Mouse (Mus musculus) left cerebral cortex, postnatal 14 days (tissue): ENCODE data around the gene Vwc2l. TPM values are rescaled to one million over a fixed set of nuclear protein-coding genes. Genes with fewer than 3 reads are reported as not detected.
A peak's percentile ranks its signal among the peaks of the same experiment; 100 is the strongest.

Experiments used
- DNase-seq, 2 experiments: peaks; one replicate each; pipeline ENCODE4 v3.0.0; 2021 to 2022; ENCODE audit warnings: low spot score in 2 of 2, mixed read lengths in 1 of 2
- intact Hi-C: fragments of 180-260 bp; cut with DNase I; formaldehyde crosslinking; loops from one replicate; pipeline ENCODE4 v1.15.1; 2025
- long read RNA-seq, 2 experiments: library from polyadenylated mRNA; stranded (forward); transcript quantifications; one replicate each; pipeline ENCODE4 v2.0.0; 2021
- total RNA-seq, 2 experiments: library from RNA; stranded (reverse); gene quantifications; 2 replicates each; pipeline ENCODE4 v1.2.3; 2021

Vwc2l gene
- total RNA-seq: 10 to 100 TPM; 11.4 to 16.1 TPM
- long read RNA-seq, experiment 1, full-length matches to known transcripts: 3 of 4 reads
- long read RNA-seq, experiment 1, partial matches to known transcripts: 0 of 4 reads
- long read RNA-seq, experiment 1, other reads (novel, unspliced or antisense): 1 of 4 reads
- long read RNA-seq, experiment 2, full-length matches to known transcripts: 2 of 4 reads
- long read RNA-seq, experiment 2, partial matches to known transcripts: 0 of 4 reads
- long read RNA-seq, experiment 2, other reads (novel, unspliced or antisense): 2 of 4 reads

DNA sequence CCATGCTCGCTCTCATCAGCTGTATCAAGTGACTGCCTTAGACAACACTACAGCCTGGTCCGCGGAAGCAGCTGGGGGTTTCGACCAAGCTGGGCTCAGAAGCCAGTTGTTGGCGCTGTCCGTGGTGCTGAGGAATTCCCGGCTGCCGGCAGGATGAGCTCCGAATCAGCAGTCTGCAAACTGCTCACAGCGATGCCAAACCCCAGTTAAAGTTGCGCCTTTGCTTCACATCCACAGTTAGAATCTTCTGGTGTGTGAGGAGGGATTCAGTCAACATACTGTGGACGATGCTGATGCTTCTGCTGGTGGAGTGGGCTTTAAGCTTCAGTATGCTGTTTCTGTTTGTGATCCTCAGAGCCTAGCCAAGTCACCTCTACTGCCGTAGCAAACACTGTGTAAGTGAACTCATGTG is at the start of gene Vwc2l:
TSS of gene Vwc2l (plus strand) at position 61 of the 412 bp plus-strand sequence.
- intact Hi-C loops: no loop called here
- peak; percentile 60 to 62 for DNase-seq

DNA sequence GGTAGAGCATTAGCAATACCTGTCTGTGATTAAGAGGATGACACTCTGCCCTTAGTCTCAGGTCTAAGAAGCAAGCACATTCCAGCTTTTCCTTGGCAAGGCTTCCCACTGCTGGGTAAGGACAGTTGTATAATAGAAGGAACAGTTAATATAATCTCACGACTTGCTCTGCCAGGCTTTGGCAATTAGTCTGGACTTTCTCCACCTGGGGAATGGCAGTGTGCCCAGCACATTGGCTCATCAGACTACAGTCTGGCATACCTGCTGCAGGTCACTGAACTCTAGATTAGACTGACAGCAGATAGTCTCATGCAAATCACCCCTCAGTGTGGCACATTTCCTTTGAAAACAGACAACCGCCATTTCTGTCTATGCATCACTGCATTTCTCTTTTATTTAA is 33.0 kb upstream of the Vwc2l start:
- intact Hi-C loops: no loop called here
- DNase-seq: no peak

DNA sequence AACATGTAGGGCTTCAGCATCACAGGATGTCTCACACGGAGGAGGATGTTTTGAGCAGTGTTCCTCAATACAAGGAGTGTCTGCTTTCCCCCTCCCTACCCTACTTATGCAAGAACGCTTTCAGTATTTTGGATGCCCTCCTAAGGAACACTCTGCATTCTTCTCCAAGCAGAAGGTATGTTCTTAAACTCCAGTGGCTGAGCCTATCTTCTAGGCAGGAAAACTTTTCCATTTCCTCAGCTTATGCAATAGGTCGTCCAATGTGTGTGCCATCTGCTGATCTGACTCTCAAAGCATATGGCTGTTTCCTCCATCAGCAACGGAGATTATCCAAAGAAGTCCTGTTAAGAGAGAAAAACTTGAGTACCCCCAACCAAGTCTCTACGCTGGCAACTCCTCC is 25.2 kb upstream of the Vwc2l start:
- intact Hi-C loops: no loop called here
- no peak for DNase-seq

DNA sequence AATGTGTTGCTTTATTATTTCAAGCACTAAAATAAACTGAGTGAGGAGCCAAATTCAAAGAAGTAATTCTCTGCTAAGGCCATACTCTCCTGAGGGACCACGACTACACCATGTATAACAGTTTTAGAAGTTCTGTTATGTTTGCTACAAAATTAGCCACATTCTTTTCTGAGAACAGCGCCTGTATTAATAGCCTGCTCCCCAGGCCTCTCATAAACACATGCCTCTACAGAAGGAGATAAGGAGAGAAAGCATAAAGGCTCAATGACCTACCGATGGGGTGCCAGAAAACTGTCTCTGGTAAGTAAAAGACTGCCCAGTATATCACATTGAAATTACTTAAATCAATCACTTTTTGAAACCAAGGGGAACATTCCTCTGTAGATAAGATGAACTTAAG is 21.6 kb upstream of the Vwc2l start:
- DNase-seq: no peak
- intact Hi-C loops: no loop called here

DNA sequence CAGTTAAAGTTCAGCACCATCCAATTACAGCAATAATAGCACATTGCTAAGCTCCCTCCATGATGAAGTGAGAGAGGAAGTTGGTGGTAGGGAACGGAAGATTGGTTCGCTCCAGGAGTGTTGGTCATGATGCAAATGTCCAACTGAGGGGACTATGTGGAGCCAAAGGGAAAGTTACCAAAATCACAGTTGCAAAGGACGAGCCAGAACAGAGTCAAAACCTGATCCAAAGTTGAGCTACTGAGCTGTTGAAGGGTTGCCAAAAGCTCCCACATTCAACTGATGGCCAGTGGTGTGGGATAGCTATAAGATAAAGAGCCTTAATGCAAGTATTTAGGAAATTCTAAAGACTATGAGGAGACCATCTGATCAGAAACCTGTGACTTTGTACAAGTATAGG is 19.7 kb upstream of the Vwc2l start:
- no peak for DNase-seq
- intact Hi-C loops: no loop called here

DNA sequence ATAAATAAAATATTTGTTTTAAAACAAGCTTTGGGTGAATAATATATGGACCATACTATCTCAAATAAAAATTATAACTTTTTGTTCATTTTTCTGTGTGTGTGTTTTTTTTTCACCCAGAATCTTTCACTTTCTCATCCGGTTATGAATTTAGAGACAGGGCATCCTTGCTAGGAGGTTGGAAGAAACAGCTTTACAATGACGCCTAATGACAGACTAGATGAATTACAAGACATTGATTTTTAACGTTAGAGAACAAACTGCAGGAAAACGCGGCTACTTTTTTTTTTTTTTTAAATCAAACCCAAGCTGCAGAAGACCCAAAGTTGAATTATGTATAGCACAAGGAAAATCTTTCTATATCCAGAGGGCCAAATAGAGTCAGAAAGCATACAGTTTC is 470 bp upstream of the Vwc2l start:
- no peak for DNase-seq
- intact Hi-C loops: no loop called here

DNA sequence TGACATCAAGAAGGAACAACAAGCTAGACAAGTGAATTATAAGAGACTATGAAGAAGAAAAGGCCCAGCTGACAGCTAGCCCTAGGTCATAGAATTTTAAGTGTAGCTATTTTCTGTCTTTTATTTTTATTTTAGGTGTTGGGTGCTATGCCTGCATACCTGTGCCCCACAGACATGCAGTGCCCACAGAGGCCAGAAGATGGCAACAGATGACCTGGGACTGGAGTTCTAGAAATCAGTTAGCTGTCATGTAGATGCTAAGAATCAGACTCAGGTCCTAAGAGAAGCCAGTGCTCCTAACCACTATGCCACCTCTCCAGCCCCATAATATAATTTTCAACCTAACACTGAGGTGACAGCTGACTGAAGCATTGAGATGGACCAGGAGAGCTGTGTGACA is 61.6 kb downstream of the Vwc2l start:
- intact Hi-C loops: no loop called here
- DNase-seq: no peak

DNA sequence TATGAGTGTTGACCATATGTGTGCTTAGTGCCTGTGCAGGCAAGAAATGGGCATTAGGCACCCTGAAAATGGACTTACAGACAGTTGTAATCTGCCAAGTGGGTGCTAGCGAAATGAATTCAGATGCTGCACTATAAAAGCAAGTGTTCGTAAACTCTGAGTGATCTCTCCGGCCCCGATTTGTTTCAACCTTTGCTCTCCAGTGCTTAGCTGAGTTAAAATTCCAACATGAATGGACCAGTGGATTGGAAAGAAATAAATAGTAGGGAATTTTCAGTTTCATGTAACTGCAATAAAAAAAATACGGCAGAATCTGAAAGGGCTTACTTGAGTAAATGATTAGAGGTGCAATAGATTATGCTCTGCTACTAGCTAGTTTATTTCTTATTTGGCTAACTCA is 66.1 kb downstream of the Vwc2l start:
- no peak for DNase-seq
- intact Hi-C loops: no loop called here

DNA sequence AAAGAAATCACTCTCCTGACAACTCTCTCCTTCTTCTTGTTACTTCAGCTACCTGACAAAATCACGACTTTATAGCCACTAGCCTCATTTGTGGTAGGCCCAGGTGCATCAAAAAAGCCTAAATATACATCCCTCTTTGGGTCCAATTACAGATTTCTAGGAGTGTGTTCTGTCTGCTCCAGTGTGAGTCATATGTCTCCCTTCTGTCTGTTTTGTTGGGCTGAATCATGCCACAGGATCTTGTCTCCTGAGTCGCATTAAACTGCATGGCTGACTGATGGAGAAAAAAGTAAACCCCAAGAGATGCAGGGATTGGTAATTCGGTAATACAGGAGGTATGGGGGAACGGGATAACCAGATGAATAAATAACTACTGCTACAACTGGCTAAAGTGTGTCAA is 69.6 kb downstream of the Vwc2l start:
- no peak for DNase-seq
- intact Hi-C loops: no loop called here

DNA sequence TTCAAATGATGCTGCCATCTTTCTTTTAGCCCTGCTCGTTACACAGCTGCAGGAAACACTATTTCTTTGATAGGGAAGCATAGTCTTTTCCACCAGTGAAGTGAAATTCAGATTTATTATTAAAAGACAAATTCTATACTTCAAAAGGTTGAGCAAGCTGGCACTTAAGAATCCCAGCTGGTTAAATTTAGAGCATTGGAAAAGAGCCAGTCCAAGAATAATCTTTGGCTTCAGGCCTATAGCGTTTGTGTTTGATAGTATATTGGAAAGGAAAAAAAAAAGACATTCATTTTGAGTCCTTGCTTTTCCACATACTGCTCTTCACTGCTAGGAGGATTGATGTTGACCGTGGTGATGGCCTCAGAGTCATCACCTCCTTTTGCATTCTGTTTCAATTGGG is 77.9 kb downstream of the Vwc2l start:
- intact Hi-C loops: no loop called here
- peak in 1 of 2 experiments; percentile 23 for DNase-seq

DNA sequence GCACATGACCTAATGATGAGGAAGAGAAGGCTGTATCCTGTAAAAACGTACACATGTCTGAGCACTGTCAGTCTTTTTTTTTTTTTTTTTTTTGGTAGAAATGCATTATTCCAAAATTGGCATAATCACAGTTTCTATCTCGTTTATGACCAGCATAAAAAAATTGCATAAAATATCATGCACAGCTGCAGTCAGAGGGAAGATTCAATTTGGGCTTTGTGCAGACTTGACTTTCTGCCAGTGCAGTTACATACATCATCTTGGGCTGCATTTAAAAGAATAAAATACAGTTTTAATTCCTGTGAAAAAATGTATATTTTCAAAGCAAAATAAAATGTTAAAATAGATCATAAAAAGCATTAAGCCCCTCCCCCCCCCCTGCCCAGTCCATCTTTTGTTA is 97.6 kb downstream of the Vwc2l start:
- no peak for DNase-seq
- intact Hi-C loops: no loop called here

DNA sequence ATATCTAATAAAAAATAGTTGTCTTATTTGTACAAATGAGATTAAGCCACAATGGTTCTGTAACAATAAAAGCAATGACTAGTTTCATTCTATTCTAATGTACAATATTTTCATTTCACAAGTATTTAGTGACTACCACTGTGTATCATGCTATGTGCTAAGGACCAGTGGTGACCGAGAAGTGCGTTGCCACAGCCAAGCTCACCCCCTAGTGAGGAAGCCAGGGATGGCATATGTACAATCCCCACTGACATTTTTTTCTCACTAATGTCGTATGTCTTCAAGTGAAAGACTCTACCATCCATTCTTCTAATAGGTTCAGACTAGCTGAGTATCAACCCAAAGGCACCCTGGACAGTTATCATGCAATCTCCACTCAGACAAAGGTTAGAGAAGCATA is 107.7 kb downstream of the Vwc2l start:
- intact Hi-C loops: no loop called here
- no peak for DNase-seq

DNA sequence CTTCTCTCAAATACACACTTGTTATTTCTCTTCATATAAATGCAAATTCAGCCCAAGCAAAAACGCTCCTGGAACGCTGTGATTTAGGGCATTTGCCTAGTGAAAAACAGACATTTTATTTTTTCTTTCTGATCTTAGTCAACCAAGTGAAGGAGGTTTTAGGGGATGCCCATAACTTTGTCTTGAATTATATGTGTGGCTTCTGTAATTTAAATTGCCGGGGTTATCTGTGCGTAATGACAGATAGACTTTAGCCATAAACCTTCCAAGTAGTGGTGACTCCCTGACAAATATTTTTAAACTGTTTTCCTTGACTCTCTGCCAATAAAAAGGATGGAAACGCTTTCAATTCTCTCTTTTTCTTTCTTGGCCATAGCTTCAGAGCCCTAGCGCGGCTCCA is 116.7 kb downstream of the Vwc2l start:
- no peak for DNase-seq
- intact Hi-C loops: no loop called here

DNA sequence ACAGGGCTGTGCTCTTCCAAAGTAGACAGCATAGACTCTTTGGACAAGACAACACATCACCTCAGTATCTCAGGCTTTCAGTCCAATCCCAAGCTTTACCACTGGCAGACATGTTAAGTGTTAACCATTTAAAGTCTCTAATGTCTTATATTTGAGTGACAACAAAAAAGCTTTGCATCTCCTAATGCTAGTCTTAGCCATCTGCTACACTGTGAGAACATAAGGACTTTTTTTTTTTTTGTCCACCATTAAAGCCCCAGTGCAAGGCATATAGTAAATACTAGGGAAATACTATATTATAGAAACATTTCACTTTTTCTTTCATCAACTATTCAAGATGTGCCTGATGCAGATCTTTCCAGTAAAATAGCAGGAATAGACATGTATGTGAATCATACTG is 119.8 kb downstream of the Vwc2l start:
- no peak for DNase-seq
- intact Hi-C loops: no loop called here

DNA sequence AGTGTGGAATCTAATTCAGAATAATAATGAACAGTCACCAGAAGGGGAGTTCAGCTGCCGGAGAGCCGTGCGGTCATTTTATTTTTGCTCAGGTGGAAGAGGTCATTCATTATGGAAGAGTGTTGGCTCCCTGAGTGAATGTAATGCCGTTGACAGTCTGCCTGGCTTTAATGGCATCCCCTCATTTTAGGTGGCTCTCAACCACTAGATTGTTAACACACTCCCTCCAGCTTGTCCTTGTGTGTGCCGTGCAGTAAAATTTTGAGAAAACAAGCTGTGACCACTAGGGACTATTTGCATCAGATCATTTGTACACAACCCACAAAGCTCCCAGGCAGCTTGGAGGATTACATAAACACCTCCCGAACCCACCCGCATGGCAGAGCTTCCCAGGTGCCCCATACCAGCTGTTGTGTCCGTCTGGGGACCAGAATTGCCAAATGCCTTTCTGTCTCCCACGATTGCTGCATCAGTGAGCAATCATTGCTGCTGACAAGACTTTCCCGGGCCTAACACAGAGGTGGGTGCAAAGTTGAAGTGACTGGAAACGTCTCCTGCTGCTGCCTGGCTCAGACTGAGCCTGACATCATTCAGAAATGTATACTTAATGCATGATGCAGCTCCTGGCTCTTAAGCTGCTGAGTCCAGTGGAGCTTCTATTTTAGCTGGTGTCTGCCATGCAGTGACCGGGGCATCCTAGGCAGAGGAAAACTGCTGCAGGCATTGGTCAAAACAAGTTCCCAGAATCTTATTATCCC is 126.3 kb downstream of the Vwc2l start:
- intact Hi-C loops: no loop called here
- DNase-seq: no peak

DNA sequence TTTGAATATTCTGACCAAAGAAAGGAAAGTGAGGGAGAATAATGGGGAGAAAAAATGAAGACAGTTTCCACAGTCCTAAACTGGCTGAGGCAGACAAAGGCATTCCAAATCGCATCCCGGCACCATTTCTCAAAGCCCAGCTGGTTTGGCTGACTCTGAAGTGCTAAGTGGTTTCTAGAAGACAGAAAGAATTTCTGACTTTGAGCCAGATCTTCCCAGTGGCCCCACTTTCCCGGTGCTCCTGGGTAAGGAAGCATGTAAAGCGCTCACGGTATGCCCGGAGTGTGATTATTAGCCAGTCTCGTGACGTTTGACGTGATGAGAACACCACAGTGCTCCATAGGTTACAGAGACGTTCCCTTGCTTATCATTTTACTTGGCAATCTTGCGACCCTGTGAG is 127.9 kb downstream of the Vwc2l start:
- no peak for DNase-seq
- intact Hi-C loops: no loop called here

DNA sequence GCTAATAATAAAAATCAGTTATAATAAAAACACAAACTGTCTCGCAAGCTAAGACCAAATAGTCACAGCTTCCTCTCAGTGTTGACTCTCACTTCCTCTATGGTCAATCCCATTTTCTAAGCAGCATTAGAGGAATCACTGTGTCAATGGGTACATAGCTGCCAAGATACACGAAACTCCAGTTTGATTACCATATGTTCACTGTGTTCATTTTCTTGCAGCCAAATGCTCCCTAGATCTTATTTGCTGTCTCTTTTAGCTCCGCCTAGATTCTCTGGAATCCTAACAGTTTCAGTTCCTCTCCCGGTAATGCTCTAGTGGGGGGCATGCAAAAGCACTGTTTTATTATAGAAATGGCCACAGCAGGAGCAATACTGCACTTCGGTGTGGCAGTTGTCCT is 130.4 kb downstream of the Vwc2l start:
- no peak for DNase-seq
- intact Hi-C loops: no loop called here

DNA sequence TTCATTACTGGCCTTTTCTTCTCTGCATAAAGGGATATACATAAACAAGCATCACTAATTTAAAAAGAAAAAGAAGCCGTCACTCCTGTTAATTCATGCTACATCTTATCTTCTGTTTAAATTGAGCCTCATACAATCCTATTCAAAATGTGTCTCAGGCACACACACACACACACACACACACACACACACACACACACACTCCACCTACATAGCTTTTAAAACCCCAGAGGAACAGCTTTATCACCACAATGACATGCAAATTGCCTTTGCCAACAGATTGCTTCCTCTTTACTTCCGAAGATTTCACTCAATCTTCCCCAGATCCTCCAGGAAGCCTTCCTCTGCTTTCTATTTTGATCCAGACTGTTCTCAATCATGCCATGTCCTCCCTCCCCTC is 136.2 kb downstream of the Vwc2l start:
- peak; percentile 40 to 59 for DNase-seq

DNA sequence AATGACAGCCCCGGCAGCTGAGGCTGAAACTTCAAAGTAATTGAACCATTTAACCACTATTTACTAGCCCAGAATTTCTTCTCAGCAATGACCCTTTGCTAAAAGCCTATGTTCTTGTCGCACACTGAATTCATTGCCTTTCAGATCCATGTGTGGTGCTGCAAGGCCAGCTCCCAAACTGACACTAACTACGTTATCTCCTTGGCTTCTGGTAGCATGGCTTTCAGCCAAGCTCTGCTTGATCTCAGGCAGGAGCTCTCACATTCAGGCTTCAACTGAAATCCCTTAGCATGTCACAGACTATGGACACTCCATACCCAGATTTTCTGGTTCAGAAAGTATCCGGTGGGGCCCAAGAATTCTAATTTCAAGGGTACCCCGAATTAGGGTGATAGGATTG is 140.6 kb downstream of the Vwc2l start:
- no peak for DNase-seq
- intact Hi-C loops: no loop called here

More for the DNA sequence above, 136.2 kb downstream of the Vwc2l start:
- intact Hi-C loops: no loop called here

DNA sequence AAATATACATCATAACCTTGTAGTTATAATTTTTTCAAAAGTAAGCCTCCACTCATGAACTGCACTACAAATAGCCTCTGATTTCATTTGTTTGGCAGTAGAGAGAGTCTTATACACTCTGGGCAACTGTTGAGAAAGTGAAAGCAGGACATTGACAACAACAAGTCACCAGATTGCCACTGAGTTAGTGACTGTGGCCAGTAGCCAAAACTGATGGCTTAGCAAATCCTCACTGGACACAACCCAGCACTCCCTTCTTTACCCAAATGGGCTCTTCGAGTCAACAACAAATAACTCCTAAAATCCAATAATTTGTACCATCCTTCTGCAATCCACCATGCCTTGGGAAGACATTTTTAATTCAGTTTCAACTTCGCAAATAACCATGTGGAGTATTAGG is 155.0 kb downstream of the Vwc2l start:
- DNase-seq: no peak
- intact Hi-C loops: no loop called here

DNA sequence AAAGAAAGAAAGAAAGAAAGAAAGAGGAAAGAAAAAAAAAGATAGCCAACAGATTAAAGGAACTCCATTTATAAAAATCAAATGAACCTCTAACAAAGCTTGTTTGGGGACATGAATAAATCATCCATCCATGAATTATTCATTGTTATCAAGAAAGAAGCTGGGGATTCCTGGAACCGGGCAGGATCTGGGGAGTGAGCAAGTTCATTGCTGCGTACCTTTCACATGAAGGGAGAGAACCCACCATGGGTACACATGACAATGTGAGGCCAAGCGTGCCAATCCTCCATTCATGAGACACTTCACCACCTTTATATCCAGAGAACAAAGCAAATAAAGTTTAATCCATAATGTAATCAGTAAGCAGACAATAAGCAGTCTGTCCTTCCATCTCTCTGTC is 155.8 kb downstream of the Vwc2l start:
- DNase-seq: no peak
- intact Hi-C loops: no loop called here
